Mouse (Mus musculus) midbrain, postnatal 0 days (tissue): ENCODE measurements around the gene Gng8. TPM values are rescaled to one million over a fixed set of nuclear protein-coding genes. Genes with fewer than 3 reads are reported as not detected.

Experiments
- ATAC-seq: fragments of 200-750 bp; cut with Nextera tagmentation; 2 replicates; pipeline ENCODE4 v1.8.0; 2017; ENCODE audit warnings: moderate number of reproducible peaks, mild to moderate bottlenecking, moderate TSS enrichment, moderate library complexity; ENCODE audit not compliant: low FRiP score
- DNase-seq: peaks from one replicate; pipeline ENCODE4 v3.0.0-alpha.2; 2015; ENCODE audit warnings: low spot score
- H3K27ac ChIP-seq: fragments of 300-500 bp; sonication (generic); 2 replicates; pipeline ENCODE4 v1.5.1; 2014; ENCODE audit warnings: low read depth, mild to moderate bottlenecking, low read length, mixed read lengths
- H3K27me3 ChIP-seq: fragments of 300-500 bp; sonication (generic); 2 replicates; pipeline ENCODE4 v1.6.1; 2014; ENCODE audit warnings: low read length, control low read depth, mixed read lengths; ENCODE audit not compliant: insufficient read depth
- H3K36me3 ChIP-seq: fragments of 300-500 bp; sonication (generic); 2 replicates; pipeline ENCODE4 v1.6.1; 2014; ENCODE audit warnings: low read length, control low read depth, mixed read lengths; ENCODE audit not compliant: insufficient read depth
- H3K4me1 ChIP-seq: fragments of 300-500 bp; sonication (generic); 2 replicates; pipeline ENCODE4 v1.6.1; 2014; ENCODE audit warnings: mild to moderate bottlenecking, control low read depth, antibody characterized with exemption, low read length, mixed read lengths; ENCODE audit not compliant: insufficient read depth
- H3K4me2 ChIP-seq: fragments of 300-500 bp; sonication (generic); 2 replicates; pipeline ENCODE4 v1.6.1; 2014; ENCODE audit warnings: low read depth, mild to moderate bottlenecking, low read length, mixed read lengths; ENCODE audit not compliant: poor library complexity, severe bottlenecking
- H3K4me3 ChIP-seq: fragments of 300-500 bp; sonication (generic); 2 replicates; pipeline ENCODE4 v1.5.1; 2014; ENCODE audit warnings: low read depth, mild to moderate bottlenecking, low read length, moderate library complexity
- H3K9ac ChIP-seq: fragments of 300-500 bp; sonication (generic); replicated peaks from 2 replicates; pipeline ENCODE4 v1.6.1; 2014; ENCODE audit warnings: mild to moderate bottlenecking, low read length, moderate library complexity, mixed read lengths; ENCODE audit not compliant: poor library complexity, severe bottlenecking
- H3K9me3 ChIP-seq: fragments of 300-500 bp; sonication (generic); 2 replicates; pipeline ENCODE4 v1.6.1; 2016; ENCODE audit warnings: low read length, control low read depth
- CTCF ChIP-seq: IDR thresholded peaks from 2 replicates; pipeline ENCODE4 v1.5.1; 2016; ENCODE audit warnings: antibody characterized with exemption, mild to moderate bottlenecking
- WGBS: fragments of 180-500 bp; shearing (Covaris S2); extraction: QIAGEN DNeasy Blood & Tissue Kit; methylation state at CpG from one replicate; pipeline ENCODE4 v1.1.7; 2014; 5-methylcytosine and 5-hydroxymethylcytosine counted together
- polyA plus RNA-seq: library from polyadenylated mRNA; unstranded; fragments of >200 nt; fragmentation: Nextera tagmentation; extraction: Ambion mirVana; gene quantifications from 2 replicates; pipeline ENCODE4 v1.2.1, GENCODE M21; 2015
- total RNA-seq: library from RNA; depleted of rRNA; stranded (reverse); fragments of >200 nt; gene quantifications from 2 replicates; pipeline ENCODE4 v1.2.3, GENCODE M21; 2014

The Gng8 gene
- total and polyA plus RNA-seq, 2 experiments from 2014 or later, result 5.2 to 15.9 TPM

- Histone ChIP-seq H3K36me3 (peaks cover 22% of the 10 kb centered on the region), H3K27me3 (0 out of 2 replicates have a peak, but pooled peaks cover 3% of the 10 kb centered on the region), H3K4me2 (peak overlapping the region; percentile 18; the same call in 1 of the 2 replicates), H3K9me3 (no peaks in the 10 kb centered on the region), H3K4me3 (peak overlapping the region; percentile 16; the same call in 1 of the 2 replicates), H3K9ac (no peak overlapping the region), H3K4me1 (no peaks in the 10 kb centered on the region), H3K27ac (no peak overlapping the region)
- TF ChIP-seq CTCF, result no peak
- 14% methylated on average over 61 of the region's 95 CpGs for WGBS
- ATAC-seq, result 0 out of 2 replicates have a peak, but pooled peaks have one; percentile 11
- DNase-seq, result peak; percentile 23
Measured at GRCm38 (mm10) chr7:16885271-16885776, 6.3 kb upstream of the Gng8 start.

- ATAC-seq (0 out of 2 replicates have a peak, but pooled peaks have one; percentile 3), DNase-seq (no peak)
- Histone ChIP-seq H3K9ac (no peak overlapping the region), H3K27ac (no peak overlapping the region), H3K4me1 (no peaks in the 10 kb centered on the region), H3K27me3 (0 out of 2 replicates have a peak, but pooled peaks cover 3% of the 10 kb centered on the region), H3K4me2 (no peak overlapping the region), H3K9me3 (no peaks in the 10 kb centered on the region), H3K4me3 (peak overlapping the region; percentile 16; the same call in 1 of the 2 replicates), H3K36me3 (peaks cover 22% of the 10 kb centered on the region)
- no peak for TF ChIP-seq CTCF
- 46% methylated on average over 58 of the region's 59 CpGs for WGBS
Measured at GRCm38 (mm10) chr7:16885905-16886304, 5.7 kb upstream of the Gng8 start.

- Histone ChIP-seq H3K4me2 (no peak overlapping the region), H3K9ac (no peak overlapping the region), H3K4me1 (no peaks in the 10 kb centered on the region), H3K27ac (no peak overlapping the region), H3K9me3 (no peaks in the 10 kb centered on the region), H3K27me3 (0 out of 2 replicates have a peak, but pooled peaks cover 8% of the 10 kb centered on the region), H3K36me3 (peaks cover 13% of the 10 kb centered on the region), H3K4me3 (no peak overlapping the region)
- WGBS, result 54% methylated on average over 6 of the region's 6 CpGs
- TF ChIP-seq CTCF, result no peak
- ATAC-seq, result no peak
- no peak for DNase-seq
Measured at GRCm38 (mm10) chr7:16890536-16890935, 1.1 kb upstream of the Gng8 start.

GRCm38 (mm10) chr7:16890944-16891343, 642 bp upstream of the Gng8 start:
- Histone ChIP-seq H3K4me2 (no peak overlapping the region), H3K27ac (no peak overlapping the region), H3K36me3 (peaks cover 9% of the 10 kb centered on the region), H3K9me3 (no peaks in the 10 kb centered on the region), H3K27me3 (0 out of 2 replicates have a peak, but pooled peaks cover 8% of the 10 kb centered on the region), H3K4me1 (no peaks in the 10 kb centered on the region), H3K9ac (no peak overlapping the region), H3K4me3 (no peak overlapping the region)
- no peak for ATAC-seq
- 7% methylated on average over 21 of the region's 23 CpGs for WGBS
- no peak for DNase-seq
- no peak for TF ChIP-seq CTCF

- H3K27ac ChIP-seq, result no peak overlapping the region
- H3K9me3 ChIP-seq, result no peaks in the 10 kb centered on the region
- DNase-seq (no peak), ATAC-seq (peak; percentile 11; the same call in 1 of the 2 replicates)
- H3K4me3 ChIP-seq, result no peak overlapping the region
- no peak overlapping the region for H3K9ac ChIP-seq
- TF ChIP-seq CTCF, result no peak
- H3K4me1 ChIP-seq, result no peaks in the 10 kb centered on the region
- H3K36me3 ChIP-seq, result peaks cover 4% of the 10 kb centered on the region; the same call in 1 of the 2 replicates
- H3K27me3 ChIP-seq, result 0 out of 2 replicates have a peak, but pooled peaks cover 8% of the 10 kb centered on the region
- WGBS, result 46% methylated on average over 9 of the region's 9 CpGs
- H3K4me2 ChIP-seq, result peak overlapping the region; percentile 46
Measured at GRCm38 (mm10) chr7:16892352-16892730, 755 bp downstream of the Gng8 start.

- no peak for ATAC-seq
- 9% methylated on average over 5 of the region's 6 CpGs for WGBS
- Histone ChIP-seq H3K9ac (no peak overlapping the region), H3K4me1 (no peaks in the 10 kb centered on the region), H3K27me3 (0 out of 2 replicates have a peak, but pooled peaks cover 8% of the 10 kb centered on the region), H3K4me3 (no peak overlapping the region), H3K4me2 (no peak overlapping the region), H3K27ac (no peak overlapping the region), H3K36me3 (no peaks in the 10 kb centered on the region), H3K9me3 (no peaks in the 10 kb centered on the region)
- DNase-seq, result no peak
- TF ChIP-seq CTCF, result no peak
Measured at GRCm38 (mm10) chr7:16893612-16894011, 2.0 kb downstream of the Gng8 start.
